Mouse (Mus musculus) large intestine, adult 2 months (tissue): Measurements from ENCODE around the gene Tmed9. TPM values are rescaled to one million over a fixed set of nuclear protein-coding genes. Genes with fewer than 3 reads are reported as not detected.
"Not testable (repeated sequence)": the region's sequence is repeated elsewhere in the genome, so short reads cannot be mapped to it uniquely, and the experiment has no call there.

Experiments used
- DNase-seq: peaks from one replicate; pipeline ENCODE4 v3.0.0-alpha.2; 2012; ENCODE audit warnings: low read depth, low spot score
- WGBS: fragments of 180-500 bp; shearing (Covaris S2); methylation state at CpG from one replicate; pipeline ENCODE4 v1.1.7; 2018; 5-methylcytosine and 5-hydroxymethylcytosine counted together
- polyA plus RNA-seq: library from polyadenylated mRNA; depleted of rRNA; stranded (reverse); fragments of >200 nt; gene quantifications from 2 replicates; pipeline ENCODE4 v1.2.3, GENCODE M21; 2012

Tmed9 gene
- polyA plus RNA-seq, 1 experiment = 105 TPM

DNA sequence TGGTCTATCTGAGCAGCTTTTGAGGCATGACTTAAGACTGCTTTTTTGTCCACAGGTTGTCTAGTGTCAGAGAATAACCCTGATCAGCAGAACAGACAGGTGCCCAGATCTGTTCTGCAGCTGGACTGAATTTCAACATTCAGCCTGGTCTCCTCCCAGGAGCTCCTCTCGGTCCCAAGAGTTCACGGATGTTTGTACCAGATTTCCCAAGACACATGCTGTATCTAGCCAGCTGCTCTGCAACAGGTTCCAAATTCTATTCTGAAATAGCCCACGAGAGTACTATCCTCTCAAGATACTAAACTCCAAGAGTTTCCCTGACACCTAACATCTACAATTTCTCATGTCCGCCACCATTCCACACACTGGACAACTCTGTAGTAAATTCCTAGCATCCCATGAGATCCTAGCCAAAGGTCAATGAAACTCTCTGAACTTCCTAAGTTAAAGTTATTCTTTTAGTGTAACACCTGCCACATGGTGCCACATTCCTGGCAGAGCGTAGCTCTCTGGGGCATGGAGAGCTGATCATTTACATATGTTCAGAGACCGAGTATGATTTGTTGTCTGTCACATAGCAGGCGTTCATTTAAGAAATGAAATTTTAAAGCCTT is 10.2 kb upstream of the Tmed9 start:
- 78% methylated on average over 7 of the region's 7 CpGs for WGBS
- DNase-seq = no peak

DNA sequence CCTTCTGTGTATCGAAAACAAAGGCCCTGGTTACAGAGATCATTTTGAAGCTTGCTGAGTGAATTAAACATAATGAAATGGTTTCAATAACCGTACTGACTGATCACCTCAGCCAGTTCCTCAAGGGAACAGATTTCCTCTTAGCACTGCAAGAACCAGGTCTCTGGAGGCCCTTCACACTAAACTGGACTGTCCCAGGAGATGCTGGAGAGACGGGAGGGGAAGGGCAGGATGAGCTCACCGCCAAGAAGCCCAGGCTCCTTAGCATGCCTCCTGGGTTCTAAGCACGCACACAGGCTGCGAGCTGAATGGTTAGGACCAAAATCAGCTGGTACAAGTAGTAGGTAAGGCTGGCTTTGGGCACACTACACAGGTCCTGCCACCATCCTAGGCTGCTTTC is 6.5 kb upstream of the Tmed9 start:
- 83% methylated on average over 6 of the region's 6 CpGs for WGBS
- DNase-seq = no peak

DNA sequence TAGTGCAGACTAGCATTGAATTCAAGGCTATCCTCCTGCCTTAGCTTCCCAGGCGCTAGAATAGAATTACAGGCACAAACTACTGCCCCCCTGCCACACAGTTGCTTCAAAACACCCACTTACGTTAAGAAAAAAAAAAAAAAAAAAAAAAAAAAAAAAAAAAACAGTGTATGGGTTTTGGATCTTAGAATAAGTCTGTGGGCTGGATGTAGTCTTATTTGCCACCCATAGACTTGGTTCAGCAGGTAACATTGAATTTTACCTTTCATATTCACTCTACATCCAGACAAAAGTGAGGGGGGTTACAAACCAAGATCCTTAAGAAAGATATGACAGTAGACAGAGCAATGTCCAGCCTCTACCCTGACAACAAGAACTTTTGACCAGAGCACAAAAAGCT is 5.6 kb upstream of the Tmed9 start:
- 93% methylated on average over 2 of the region's 2 CpGs for WGBS
- DNase-seq = no peak

DNA sequence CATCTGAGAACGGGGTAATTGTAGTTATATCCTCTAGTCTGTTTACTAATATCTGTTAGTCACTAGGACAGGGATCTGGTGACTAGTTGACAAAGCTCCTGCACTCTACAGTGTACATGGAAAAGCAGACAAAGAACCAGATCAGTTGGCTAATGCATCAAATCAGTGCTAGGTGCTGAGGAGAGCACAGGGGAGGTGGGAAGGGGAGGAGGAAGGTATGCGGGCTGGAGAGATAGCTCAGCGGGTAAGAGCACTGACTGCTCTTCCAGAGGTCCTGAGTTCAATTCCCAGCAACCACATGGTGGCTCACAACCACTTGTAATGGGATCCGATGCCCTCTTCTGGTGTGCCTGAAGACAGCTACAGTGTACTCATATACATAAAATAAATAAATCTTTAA is 5.0 kb upstream of the Tmed9 start:
- 80% methylated on average over 4 of the region's 4 CpGs for WGBS
- DNase-seq = not testable (repeated sequence)

DNA sequence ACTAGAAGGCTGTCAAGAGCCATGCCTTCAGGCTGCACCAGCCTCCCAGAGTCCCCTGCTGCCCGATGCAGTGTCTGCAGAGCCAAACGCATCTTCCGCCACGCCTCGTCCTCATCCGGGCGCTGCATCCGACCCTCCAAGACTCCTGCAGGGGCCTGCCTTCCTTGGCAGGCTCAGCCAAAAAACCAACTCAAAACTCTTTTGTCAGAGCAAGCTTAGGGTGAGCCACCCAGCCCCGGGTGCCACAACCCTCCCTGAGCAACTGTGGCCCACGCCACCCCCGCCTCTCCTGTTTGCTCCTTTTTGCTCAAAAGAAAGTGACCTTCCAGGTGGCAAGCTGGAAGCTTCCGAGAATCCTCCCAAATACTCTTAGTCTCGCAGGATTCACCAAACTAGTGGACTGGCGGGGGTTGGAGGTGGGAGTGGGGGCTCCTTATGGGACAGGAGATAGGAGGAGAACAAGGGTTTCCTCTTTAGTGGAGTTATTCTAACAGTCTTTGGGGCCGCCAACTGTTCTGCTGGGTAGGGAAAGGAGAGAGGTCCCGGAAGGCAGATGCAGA is 3.7 kb upstream of the Tmed9 start:
- 13% methylated on average over 16 of the region's 16 CpGs for WGBS
- DNase-seq = no peak

DNA sequence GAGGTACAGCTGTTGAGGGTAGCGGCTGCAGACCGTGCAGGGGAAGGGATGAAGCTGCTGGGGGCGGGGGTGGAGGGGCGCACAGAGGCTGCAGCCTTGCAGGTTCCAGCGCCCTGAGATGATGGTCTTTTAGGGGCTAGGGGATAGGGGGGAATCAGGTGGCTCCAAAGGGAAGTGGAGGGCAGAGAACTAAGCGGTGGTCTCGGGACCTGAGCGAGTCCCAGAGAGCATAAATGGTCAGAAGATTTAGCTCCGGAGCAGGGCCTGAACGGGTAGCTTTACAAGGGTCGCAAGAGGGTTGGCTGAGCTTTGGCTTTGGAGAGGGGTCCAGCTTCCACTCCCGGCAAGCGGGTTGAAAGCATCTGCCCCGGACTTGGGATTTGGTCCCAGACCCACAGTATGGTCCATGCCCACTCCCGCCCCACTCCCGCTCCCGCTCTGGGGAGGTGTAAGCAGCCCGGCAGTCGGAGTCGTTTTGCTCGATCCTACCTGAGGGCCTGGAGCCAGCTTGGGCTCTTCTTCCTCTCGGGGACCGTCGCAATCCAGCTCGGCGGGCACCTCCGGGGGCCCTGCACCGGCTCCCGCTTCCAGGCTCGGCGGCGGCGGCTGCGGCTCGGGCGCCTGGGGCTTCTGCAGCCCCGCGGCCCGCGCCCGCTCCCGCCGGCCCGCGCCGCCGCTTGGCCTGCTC is 3.1 kb upstream of the Tmed9 start:
- WGBS = under 1% methylated on average over 37 of the region's 47 CpGs
- no peak for DNase-seq

DNA sequence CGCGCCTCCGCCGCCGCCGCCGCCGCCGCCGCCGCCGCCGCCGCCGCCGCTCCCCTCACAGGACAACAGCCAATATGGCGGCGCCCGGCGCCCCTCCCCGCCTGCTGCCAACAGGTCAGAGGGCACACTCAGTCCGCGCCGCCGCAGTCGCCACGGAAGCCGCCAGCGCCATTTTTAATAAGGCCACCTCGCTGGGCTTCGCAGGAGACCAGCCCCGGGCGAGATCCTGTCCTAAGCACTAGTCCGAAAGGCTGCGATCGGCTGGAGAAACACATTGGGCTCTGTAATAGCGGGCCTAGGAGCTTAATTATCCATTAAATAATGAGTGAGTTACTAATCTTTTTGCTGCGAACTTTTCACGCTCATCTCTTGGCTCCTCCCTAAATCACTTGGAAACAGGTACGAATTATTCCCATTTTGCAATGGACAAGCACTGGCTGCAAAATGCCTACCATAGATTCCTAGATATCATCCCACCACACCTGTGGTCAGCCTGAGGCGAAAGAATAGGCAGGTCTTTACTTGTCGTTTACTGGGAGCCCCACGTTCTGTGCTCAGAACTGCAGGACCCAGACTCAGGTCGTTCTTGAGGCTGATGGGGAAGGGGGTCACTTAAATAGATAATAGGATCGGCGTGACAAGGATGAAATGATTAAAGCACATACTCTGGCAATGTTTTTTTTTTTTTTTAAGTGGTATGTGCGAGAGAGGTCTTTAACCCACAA is 2.3 kb upstream of the Tmed9 start, which contains the start of gene Fam193b:
Gene Fam193b, minus strand, starts transcription at position 94 of the 725 bp plus-strand sequence.
- 2% methylated on average over 47 of the region's 47 CpGs for WGBS
- DNase-seq = peak; percentile 52

DNA sequence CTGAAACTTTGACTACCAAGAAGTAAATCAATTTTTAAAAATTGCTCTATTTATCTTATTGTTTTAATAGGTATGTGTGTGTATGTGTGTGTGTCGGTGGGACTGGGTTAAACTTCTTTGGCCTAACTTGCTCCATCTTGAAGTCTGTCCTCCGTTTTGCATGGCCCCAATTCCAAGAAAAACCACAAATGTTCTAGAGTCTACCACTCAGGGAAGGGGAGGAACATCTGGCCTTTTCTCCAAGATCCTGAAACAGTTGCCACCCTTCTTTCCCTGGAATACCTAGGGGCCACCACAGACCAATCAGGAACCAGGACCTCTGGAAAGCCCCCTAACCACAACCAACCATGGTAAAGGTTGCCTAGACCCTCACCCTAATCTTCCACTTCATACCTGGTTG is 1.6 kb upstream of the Tmed9 start:
- WGBS = 80% methylated on average over 2 of the region's 2 CpGs
- no peak for DNase-seq

DNA sequence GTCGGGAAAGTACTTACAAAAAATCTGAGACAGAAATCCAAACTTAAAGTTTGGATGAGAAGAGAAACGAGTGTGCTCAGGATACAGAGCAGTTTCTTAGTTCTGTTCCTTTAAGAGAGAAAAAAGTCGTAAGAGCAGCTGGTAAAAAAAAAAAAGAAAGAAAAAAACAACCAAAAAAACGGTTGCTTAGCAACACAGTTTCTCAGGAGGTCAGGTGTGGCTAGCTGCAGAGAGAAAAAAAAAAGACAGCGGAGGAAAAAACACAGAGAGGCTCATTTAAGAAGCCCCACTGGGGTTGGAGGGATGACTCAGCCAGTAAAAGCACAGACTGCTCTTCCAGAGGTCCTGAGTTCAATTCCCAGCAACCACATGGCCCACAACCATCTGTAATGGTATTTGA is 789 bp downstream of the Tmed9 start:
- DNase-seq = no peak
- 58% methylated on average over 5 of the region's 5 CpGs for WGBS

DNA sequence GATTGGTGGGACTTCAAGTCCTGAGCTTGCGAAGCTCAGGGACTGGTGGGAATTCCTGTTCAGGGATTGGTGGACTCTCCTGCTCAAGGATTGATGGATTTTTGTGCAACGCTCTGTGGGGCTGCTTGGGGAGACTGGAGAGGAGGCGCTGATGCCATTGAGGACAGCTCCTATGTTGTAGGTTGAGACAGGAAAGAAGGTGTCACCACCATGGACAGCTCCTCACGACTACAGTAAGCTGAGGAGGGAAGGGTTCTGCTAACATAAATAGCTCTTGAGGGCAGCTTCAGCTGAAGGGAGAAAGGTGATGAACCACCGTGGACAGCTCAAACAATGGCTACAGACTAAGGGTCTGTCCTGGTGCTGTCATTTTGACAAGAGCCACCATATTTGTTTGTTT is 2.4 kb downstream of the Tmed9 start:
- DNase-seq = no peak
- WGBS = 64% methylated on average over 5 of the region's 5 CpGs

DNA sequence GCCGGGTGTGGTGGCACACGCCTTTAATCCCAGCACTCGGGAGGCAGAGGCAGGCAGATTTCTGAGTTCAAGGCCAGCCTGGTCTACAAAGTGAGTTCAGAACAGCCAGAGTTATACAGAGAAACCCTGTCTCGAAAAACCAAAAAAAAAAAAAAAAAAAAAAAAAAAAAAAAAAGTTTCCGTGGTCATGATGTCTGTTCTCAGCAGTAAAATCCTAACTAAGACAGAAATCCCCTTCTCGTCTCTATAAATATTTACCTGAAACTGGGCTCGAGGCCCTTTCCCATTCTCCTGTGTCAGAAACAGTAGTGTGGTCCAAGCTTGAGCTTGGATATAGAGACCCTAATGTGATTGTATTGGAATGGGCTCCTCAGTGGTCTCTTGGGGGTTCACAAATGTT is 3.3 kb downstream of the Tmed9 start:
- DNase-seq = not testable (repeated sequence)
- 75% methylated on average over 7 of the region's 7 CpGs for WGBS

DNA sequence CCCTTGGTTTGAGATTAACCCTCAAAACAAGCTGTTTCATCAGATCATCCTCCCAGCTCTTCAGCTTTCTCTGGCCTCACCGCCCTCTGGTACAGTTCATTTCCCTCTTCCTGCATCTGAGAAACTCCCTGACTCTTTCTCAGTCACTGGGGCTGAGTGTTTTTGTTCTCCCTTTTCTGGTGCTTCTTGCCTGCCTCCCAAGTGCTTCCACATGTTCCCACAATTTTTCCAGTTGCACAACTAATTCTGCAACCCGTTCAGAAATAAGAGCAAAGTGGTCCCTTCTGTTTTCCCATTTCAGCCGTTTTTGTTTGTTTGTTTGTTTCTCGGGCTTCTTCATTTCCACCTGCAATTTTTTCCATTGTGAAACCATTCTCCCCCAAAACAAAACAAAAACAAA is 4.6 kb downstream of the Tmed9 start:
- 71% methylated on average over 4 of the region's 4 CpGs for WGBS
- DNase-seq = no peak

DNA sequence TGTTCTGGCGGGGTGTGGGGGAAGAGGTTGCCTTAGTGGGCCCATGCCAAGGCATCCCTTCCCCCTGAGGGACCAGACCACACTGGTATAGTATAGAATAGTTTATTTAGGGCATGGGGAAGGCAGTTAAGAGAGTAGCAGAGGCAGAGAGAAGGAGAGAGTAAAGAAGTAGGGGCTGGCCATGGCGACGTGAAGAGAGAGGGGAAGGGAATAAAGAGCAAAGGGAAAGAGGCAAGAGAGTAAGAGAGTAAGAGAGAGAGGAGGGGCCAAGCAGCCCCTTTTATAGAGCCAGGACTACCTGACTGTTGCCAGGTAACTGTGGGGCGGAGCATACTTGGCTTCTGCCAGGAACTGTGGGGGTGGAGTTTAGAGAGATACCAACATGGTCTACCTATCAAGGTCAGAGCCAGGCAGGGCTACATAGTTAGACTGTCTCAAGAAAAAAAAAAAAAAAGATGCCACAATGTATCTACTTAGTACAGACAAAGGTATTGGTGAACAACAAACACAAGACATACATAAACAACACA is 18.5 kb downstream of the Tmed9 start:
- WGBS = 66% methylated on average over 4 of the region's 4 CpGs
- no peak for DNase-seq

DNA sequence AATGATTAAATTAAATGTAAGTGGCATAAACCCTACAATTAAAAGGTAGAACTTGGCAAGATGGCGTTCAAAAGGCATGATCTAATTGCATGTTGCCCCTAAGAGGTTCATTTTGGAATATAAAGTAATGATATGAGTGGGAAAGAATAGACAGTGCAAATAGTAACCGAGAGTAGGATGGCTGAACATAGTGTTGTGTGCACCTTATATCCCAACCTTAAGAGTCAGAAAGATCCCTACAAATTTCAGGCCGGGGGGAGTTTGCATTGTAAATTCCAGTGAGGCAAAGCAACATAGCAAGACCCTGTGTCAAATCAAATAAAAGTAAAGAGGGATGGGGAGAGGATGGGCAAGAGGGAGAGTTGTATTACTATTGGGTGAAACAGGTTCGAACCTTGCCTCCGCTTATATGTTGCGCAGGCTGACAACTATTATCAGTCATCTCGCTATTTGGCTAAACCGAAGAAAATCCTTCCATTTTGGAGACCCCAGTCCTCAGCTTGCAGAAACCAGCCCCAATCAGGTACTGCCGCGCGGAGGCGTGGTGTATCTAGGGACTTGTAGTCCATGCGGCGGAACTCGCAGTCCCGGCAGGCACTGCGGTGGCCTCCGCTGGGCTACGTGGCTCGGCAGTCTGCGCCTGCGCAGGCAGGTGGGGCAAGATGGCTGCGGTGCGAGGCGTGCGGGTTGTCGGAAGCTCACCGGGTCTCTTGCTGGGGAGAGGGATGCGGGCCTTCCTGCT is 19.2 kb downstream of the Tmed9 start:
- WGBS = 5% methylated on average over 29 of the region's 29 CpGs
- DNase-seq = peak; percentile 79

DNA sequence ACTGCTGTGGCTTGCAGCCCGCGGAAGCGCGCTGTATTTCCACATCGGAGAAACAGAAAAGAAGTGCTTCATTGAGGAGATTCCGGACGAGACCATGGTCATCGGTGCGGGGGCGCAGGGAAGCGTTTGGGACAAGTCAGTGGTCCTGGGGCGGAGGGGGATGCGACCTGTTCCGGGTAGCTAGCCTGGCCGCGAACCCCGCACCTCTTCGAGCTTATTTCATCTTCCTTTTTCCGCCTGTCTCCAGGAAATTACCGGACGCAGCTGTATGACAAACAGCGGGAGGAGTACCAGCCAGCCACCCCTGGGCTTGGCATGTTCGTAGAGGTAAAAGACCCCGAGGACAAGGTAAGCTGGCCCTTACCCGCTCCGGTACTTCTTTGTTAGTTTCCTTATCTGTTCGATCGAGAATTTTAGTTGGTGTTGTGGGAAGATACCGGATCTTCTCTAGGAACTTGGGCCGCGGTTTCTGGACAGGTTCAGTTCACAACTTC is 19.8 kb downstream of the Tmed9 start:
- no peak for DNase-seq
- under 1% methylated on average over 31 of the region's 31 CpGs for WGBS

DNA sequence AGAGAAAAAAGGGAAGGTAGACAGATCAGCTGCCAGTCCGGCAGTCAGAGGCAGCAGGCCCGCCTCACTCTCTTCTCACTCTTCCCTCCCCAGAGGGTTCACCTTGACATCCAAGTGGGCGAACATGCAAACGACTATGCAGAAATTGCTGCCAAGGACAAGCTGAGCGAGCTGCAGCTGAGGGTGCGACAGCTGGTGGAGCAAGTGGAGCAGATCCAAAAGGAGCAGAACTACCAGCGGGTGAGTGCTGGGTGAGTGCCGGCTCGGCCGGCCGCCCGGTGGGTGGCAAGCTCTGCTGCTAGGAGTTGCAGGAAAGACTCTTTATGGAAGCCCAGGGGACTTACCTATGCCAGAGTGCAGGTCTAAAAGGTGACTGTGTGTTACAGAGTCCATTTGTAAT is 21.8 kb downstream of the Tmed9 start:
- 88% methylated on average over 12 of the region's 12 CpGs for WGBS
- no peak for DNase-seq

DNA sequence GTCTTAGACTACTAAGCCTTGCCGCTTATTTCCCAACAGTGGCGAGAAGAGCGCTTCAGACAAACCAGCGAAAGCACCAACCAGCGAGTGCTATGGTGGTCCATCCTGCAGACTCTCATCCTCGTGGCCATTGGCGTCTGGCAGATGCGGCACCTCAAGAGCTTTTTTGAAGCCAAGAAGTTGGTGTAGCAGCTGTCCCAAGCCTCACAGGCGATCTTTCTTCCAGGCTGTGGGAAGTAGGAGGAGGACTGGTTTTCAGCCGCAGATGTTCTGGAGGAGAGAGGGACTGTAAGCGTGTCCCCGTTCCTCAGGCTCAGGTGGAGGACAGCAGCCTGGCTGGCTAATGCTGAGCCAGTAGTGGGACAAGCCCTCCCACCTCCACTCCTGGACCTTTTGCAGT is 23.3 kb downstream of the Tmed9 start:
- 95% methylated on average over 12 of the region's 12 CpGs for WGBS
- no peak for DNase-seq

DNA sequence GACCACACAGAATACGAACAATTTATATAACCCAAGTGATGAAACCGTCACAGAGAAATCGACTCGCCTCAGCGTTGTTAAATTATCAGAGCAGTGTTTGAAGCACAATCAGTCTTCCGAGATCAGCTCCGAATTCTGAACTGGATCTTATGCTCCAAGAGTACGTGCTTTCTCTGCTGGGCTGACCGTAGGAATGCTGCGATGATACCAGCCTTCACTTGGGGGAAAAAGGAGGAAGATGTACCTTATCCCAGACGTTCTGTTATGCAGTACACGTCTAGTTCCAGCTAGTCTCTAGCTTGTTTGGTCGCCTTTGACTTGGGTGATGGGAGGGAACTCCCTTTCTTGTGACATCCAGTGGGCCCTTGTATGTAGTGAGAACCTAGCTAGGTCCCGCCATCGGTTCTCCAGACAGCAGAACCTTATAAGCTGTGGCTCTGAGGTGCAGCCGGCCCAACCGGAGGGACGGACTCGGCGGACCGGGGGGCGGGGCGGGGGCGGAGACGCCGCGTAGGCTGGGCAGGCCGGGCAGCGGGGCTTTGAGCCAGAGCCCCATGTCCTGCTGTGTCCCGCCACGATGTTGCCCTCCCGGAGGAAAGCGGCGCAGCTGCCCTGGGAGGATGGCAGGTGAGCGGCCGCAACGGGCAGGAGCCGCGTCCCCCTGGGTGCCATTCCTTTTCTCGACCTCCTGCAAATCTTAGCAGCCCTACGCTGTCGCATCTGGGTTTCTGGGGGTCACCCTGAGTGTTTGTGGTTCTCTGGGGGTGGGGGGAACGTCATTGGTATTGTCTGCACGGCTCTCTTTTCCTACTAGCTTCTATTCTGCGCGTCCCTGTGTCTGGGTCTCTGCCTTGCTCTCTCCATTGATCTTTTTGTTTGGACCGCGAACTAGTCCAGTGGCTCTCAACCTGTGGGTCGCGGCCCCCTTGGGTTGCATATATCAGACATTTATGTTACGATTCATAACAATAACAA is 26.3 kb downstream of the Tmed9 start, which contains the start of gene B4galt7:
Gene B4galt7, plus strand, starts transcription at position 331 of the 975 bp plus-strand sequence.
- WGBS = 5% methylated on average over 51 of the region's 51 CpGs
- no peak for DNase-seq
